Comparison of ENCODE assay signal across 13 mouse cellular contexts in genomic region chr1:133859257-133859656, GRCm38 (mm10). TPM values are rescaled to one million over a fixed set of nuclear protein-coding genes. Genes with fewer than 3 reads are reported as not detected.
A peak's percentile ranks its signal among the peaks of the same experiment; 100 is the strongest.
DNase-seq lines count a peak whose midpoint lies in the region; ATAC-seq and TF ChIP-seq lines count a peak whose summit lies in the region.
"Had no signal": no experiment of that assay in that cellular context is flagged by ENCODE, and none has a peak within 500 bp of the region (broad histone marks: within the 10 kb centered on the region; RNA-seq: fewer than 3 reads in every experiment).

No protein-coding gene starts in this region.

- WGBS in hindbrain, embryonic 12.5 days: 41% methylated on average over 6 of the region's 6 CpGs
- 48% methylated on average over 6 of the region's 6 CpGs for WGBS in midbrain, embryonic 11.5 days
- WGBS in intestine, embryonic 16.5 days: 81% methylated on average over 6 of the region's 6 CpGs

- H3K27ac ChIP-seq in MEL (ENCODE audit: control insufficient read depth, low read depth, low read length): no peak overlapping the region
- peak overlapping the region; percentile 31; the same call in 1 of the 2 replicates for H3K27ac ChIP-seq in hindbrain, embryonic 12.5 days
- peak overlapping the region; percentile 59 for H3K27ac ChIP-seq in midbrain, embryonic 11.5 days (ENCODE audit: low read depth, low read length)
- no peak overlapping the region for H3K27ac ChIP-seq in intestine, embryonic 16.5 days (ENCODE audit: low read length)
- H3K27ac ChIP-seq: embryonic facial prominence, embryonic 13.5 days; heart, embryonic 15.5 days; intestine, embryonic 15.5 days had no signal

- no peak overlapping the region for H3K9ac ChIP-seq in MEL (ENCODE audit: control insufficient read depth, low read depth, low read length, poor library complexity, severe bottlenecking)
- no peak overlapping the region for H3K9ac ChIP-seq in hindbrain, embryonic 12.5 days
- no peak overlapping the region for H3K9ac ChIP-seq in midbrain, embryonic 11.5 days (ENCODE audit: low read length)
- no peak overlapping the region for H3K9ac ChIP-seq in intestine, embryonic 16.5 days (ENCODE audit: low read depth, low read length)
- H3K9ac ChIP-seq: embryonic facial prominence, embryonic 13.5 days; heart, embryonic 15.5 days; intestine, embryonic 15.5 days had no signal

- no peak for TF ChIP-seq CTCF in MEL (IDR thresholded peaks at IDR 0.05 in 2 of 3, conservative IDR thresholded peaks at IDR 0.05 in 1 of 3; ENCODE audit: control insufficient read depth in 1 of 3, insufficient read depth in 1 of 3, low read depth in 2 of 3, low read length in 3 of 3, poor library complexity in 1 of 3, severe bottlenecking in 1 of 3)
- no peak for TF ChIP-seq CTCF in brain, embryonic 14.5 days (IDR thresholded peaks at IDR 0.05; ENCODE audit: borderline replicate concordance, extremely low read depth, insufficient read depth, insufficient read length)

- H3K36me3 ChIP-seq in MEL (ENCODE audit: control insufficient read depth in 1 of 2, insufficient read depth in 2 of 2, low read length in 2 of 2): peaks cover 0 to 16% of the 10 kb centered on the region in 2 experiments; a peak in 2 of 4 replicates
- H3K36me3 ChIP-seq in hindbrain, embryonic 12.5 days: no peaks in the 10 kb centered on the region
- no peaks in the 10 kb centered on the region for H3K36me3 ChIP-seq in midbrain, embryonic 11.5 days (ENCODE audit: control insufficient read depth, insufficient read depth, low read length)
- H3K36me3 ChIP-seq in intestine, embryonic 16.5 days (ENCODE audit: control insufficient read depth, insufficient read depth, low read length): no peaks in the 10 kb centered on the region
- H3K36me3 ChIP-seq: embryonic facial prominence, embryonic 13.5 days; heart, embryonic 15.5 days; intestine, embryonic 15.5 days had no signal

- ATAC-seq in hindbrain, embryonic 12.5 days (ENCODE audit: low FRiP score): peak; percentile 44
- ATAC-seq in midbrain, embryonic 11.5 days (ENCODE audit: low FRiP score): peak; percentile 56; the same call in 1 of the 2 replicates
- no peak for ATAC-seq in intestine, embryonic 16.5 days
- ATAC-seq: intestine, embryonic 15.5 days; lung, postnatal 0 days had no signal

- intact Hi-C loops in gastrocnemius, postnatal 14 days (cut with DNase I; ENCODE audit: low total_unique reads): no loop called here

- H3K79me2 ChIP-seq in MEL (ENCODE audit: control insufficient read depth, insufficient read depth, low read length, poor library complexity): no peaks in the 10 kb centered on the region

- H3K9me3 ChIP-seq in MEL (replicated peaks; ENCODE audit: insufficient read depth, low read length): no peaks in the 10 kb centered on the region
- no peaks in the 10 kb centered on the region for H3K9me3 ChIP-seq in hindbrain, embryonic 12.5 days (replicated peaks)
- no peaks in the 10 kb centered on the region for H3K9me3 ChIP-seq in midbrain, embryonic 11.5 days (ENCODE audit: control insufficient read depth, low read length)
- no peaks in the 10 kb centered on the region for H3K9me3 ChIP-seq in intestine, embryonic 16.5 days (ENCODE audit: control insufficient read depth, low read length)
- H3K9me3 ChIP-seq: embryonic facial prominence, embryonic 13.5 days; heart, embryonic 15.5 days; intestine, embryonic 15.5 days had no signal

- TF ChIP-seq RAD21 in MEL (IDR thresholded peaks at IDR 0.05; ENCODE audit: low read depth, low read length): no peak

- TF ChIP-seq POLR2A in MEL (IDR thresholded peaks at IDR 0.05; ENCODE audit: control insufficient read depth in 1 of 2, insufficient read depth in 1 of 2, low read depth in 1 of 2, low read length in 2 of 2, poor library complexity in 1 of 2): no peak
- no peak for TF ChIP-seq POLR2A in brain, embryonic 14.5 days (IDR thresholded peaks at IDR 0.05; ENCODE audit: borderline replicate concordance, extremely low read depth, insufficient read depth, insufficient read length, poor library complexity, severe bottlenecking)

- peaks cover 0 to 3% of the 10 kb centered on the region in 2 experiments; a peak in 2 of 4 replicates for H3K27me3 ChIP-seq in MEL (ENCODE audit: control insufficient read depth in 1 of 2, insufficient read depth in 2 of 2, low read length in 2 of 2)
- H3K27me3 ChIP-seq in hindbrain, embryonic 12.5 days: peaks cover 29% of the 10 kb centered on the region
- no peaks in the 10 kb centered on the region for H3K27me3 ChIP-seq in midbrain, embryonic 11.5 days (ENCODE audit: control insufficient read depth, insufficient read depth, low read length)
- H3K27me3 ChIP-seq in intestine, embryonic 16.5 days (replicated peaks; ENCODE audit: control insufficient read depth, insufficient read depth, low read length): no peaks in the 10 kb centered on the region
- H3K27me3 ChIP-seq: embryonic facial prominence, embryonic 13.5 days; intestine, embryonic 15.5 days had no signal

- TF ChIP-seq EP300 in MEL (IDR thresholded peaks at IDR 0.05; ENCODE audit: low read depth in 1 of 2, low read length in 2 of 2): 0 out of 4 replicates have a peak, but pooled peaks of 1 of the 2 experiments have one; percentile 10

- no peak overlapping the region for H3K4me2 ChIP-seq in hindbrain, embryonic 12.5 days (replicated peaks)
- no peak overlapping the region for H3K4me2 ChIP-seq in midbrain, embryonic 11.5 days
- no peak overlapping the region for H3K4me2 ChIP-seq in intestine, embryonic 16.5 days (ENCODE audit: low read depth, low read length)
- H3K4me2 ChIP-seq: embryonic facial prominence, embryonic 13.5 days; heart, embryonic 15.5 days; intestine, embryonic 15.5 days had no signal

- H3K4me1 ChIP-seq in MEL (ENCODE audit: control insufficient read depth in 1 of 2, insufficient read depth in 2 of 2, low read length in 2 of 2): peaks cover 5 to 23% of the 10 kb centered on the region in 2 experiments
- H3K4me1 ChIP-seq in hindbrain, embryonic 12.5 days: peaks cover 51% of the 10 kb centered on the region
- H3K4me1 ChIP-seq in midbrain, embryonic 11.5 days (ENCODE audit: control insufficient read depth, insufficient read depth, low read length): peaks cover 26% of the 10 kb centered on the region
- H3K4me1 ChIP-seq in intestine, embryonic 16.5 days (ENCODE audit: control insufficient read depth, insufficient read depth, low read length): peaks cover 23% of the 10 kb centered on the region

- no peak overlapping the region for H3K4me3 ChIP-seq in MEL (ENCODE audit: control insufficient read depth in 1 of 2, insufficient read depth in 1 of 2, low read depth in 2 of 2, low read length in 2 of 2)
- no peak overlapping the region for H3K4me3 ChIP-seq in hindbrain, embryonic 12.5 days
- H3K4me3 ChIP-seq in midbrain, embryonic 11.5 days (ENCODE audit: low read depth, low read length): no peak overlapping the region
- H3K4me3 ChIP-seq in intestine, embryonic 16.5 days (ENCODE audit: low read length): no peak overlapping the region
- H3K4me3 ChIP-seq: embryonic facial prominence, embryonic 13.5 days; heart, embryonic 15.5 days; intestine, embryonic 15.5 days had no signal

- DNase-seq in MEL (ENCODE audit: low read depth, low spot score): peak; percentile 27
- DNase-seq in brain, embryonic 14.5 days (ENCODE audit: low read depth): peak; percentile 83
- no peak for DNase-seq in midbrain, embryonic 11.5 days (ENCODE audit: low spot score, missing footprints)
- DNase-seq in gastrocnemius, postnatal 14 days: no peak
- no peak for DNase-seq in Muller cell, postnatal 12 days (ENCODE audit: inconsistent ontology term)
- DNase-seq: cerebellum, adult 2 months; retina, postnatal 1 day had no signal

TF ChIP-seq in MEL, 35 proteins besides CTCF, POLR2A, EP300 and RAD21:
- TF ChIP-seq ETS1 (IDR thresholded peaks at IDR 0.05; ENCODE audit: low read depth, low read length) (0 out of 2 replicates have a peak, but pooled peaks have one; percentile 25), POLR2AphosphoS2 (IDR thresholded peaks at IDR 0.05; ENCODE audit: low read length) (no peak)

RNA-seq across cellular contexts. Expression of gene Optc, which starts 48.5 kb away (rescaled TPM):
- total RNA-seq in MEL (2012; rRNA removed): 0.23 and 0.27 TPM in 2 replicates
- under 1 TPM in 1 of 2 experiments, not detected in 1; 0.53 TPM for polyA plus RNA-seq in MEL (2012; ENCODE audit: insufficient read depth in 1 of 2, insufficient read length in 2 of 2, low read depth in 1 of 2, low replicate concordance in 2 of 2, missing spikeins in 1 of 2)
- 9.0 and 9.2 TPM in 2 replicates for polyA plus RNA-seq in brain, embryonic 14.5 days (2012; rRNA removed)
- 2.0 and 4.0 TPM in 2 replicates for polyA plus RNA-seq in hindbrain, embryonic 12.5 days (2016; fragmentation: Nextera tagmentation; extraction: Ambion mirVana)
- polyA plus RNA-seq in midbrain, embryonic 11.5 days (2014; fragmentation: Nextera tagmentation; extraction: Ambion mirVana): 1.6 and 1.9 TPM in 2 replicates
- total RNA-seq in gastrocnemius, postnatal 14 days (2021): under 1 TPM; 0.18 TPM
- polyA plus RNA-seq in intestine, embryonic 16.5 days (2015; fragmentation: Nextera tagmentation; extraction: Ambion mirVana): 1.1 and 1.3 TPM in 2 replicates

RNA-seq across cellular contexts. Expression of gene Atp2b4, which starts 58.4 kb away (rescaled TPM):
- 21.1 and 22.9 TPM in 2 replicates for total RNA-seq in MEL (2012; rRNA removed)
- polyA plus RNA-seq in MEL (2012; ENCODE audit: insufficient read depth in 1 of 2, insufficient read length in 2 of 2, low read depth in 1 of 2, low replicate concordance in 2 of 2, missing spikeins in 1 of 2): 10 to 100 TPM in 1 of 2 experiments, not detected in 1; 18.8 TPM
- 13.3 and 25.0 TPM in 2 replicates for polyA plus RNA-seq in brain, embryonic 14.5 days (2012; rRNA removed)
- polyA plus RNA-seq in hindbrain, embryonic 12.5 days (2016; fragmentation: Nextera tagmentation; extraction: Ambion mirVana): 12.2 and 16.3 TPM in 2 replicates
- 7.6 and 8.3 TPM in 2 replicates for polyA plus RNA-seq in midbrain, embryonic 11.5 days (2014; fragmentation: Nextera tagmentation; extraction: Ambion mirVana)
- total RNA-seq in gastrocnemius, postnatal 14 days (2021): 10 to 100 TPM; 22.1 to 24.4 TPM
- 14.8 and 14.9 TPM in 2 replicates for polyA plus RNA-seq in intestine, embryonic 16.5 days (2015; fragmentation: Nextera tagmentation; extraction: Ambion mirVana)

Comparison
In these comparisons a context has a peak if more than half of its experiments do, and no peak if none do; other contexts are left out.
1. DNase-seq: peak in MEL (single experiment) and brain, embryonic 14.5 days (single experiment); none in midbrain, embryonic 11.5 days (single experiment), gastrocnemius, postnatal 14 days (single experiment) and Muller cell, postnatal 12 days (single experiment).
2. H3K27ac ChIP-seq: peak in hindbrain, embryonic 12.5 days (single experiment) and midbrain, embryonic 11.5 days (single experiment); none in MEL (single experiment) and intestine, embryonic 16.5 days (single experiment).